Mouse (Mus musculus): ENCODE data around the gene Fam222b.

GRCm38 (mm10) chr11:78193113-78193512 lies 98.7 kb downstream of the Fam222b start, which contains the start of gene Proca1:
- no peak for TF ChIP-seq CTCF (IDR thresholded peaks at IDR 0.05; ENCODE audit: control insufficient read depth, insufficient read depth, low read length)
- no peak for TF ChIP-seq POLR2A (IDR thresholded peaks at IDR 0.05; ENCODE audit: borderline replicate concordance, control insufficient read depth, low read depth, low read length)
